Mouse (Mus musculus) forebrain, embryonic 11.5 days (tissue): ENCODE measurements around the gene Ankib1. TPM values are rescaled to one million over a fixed set of nuclear protein-coding genes. Genes with fewer than 3 reads are reported as not detected.

Experiments used
- ATAC-seq: fragments of 200-750 bp; cut with Nextera tagmentation; replicated peaks from 2 replicates; pipeline ENCODE4 v1.8.0; 2017; ENCODE audit warnings: moderate TSS enrichment; ENCODE audit not compliant: low FRiP score
- DNase-seq: peaks from one replicate; pipeline ENCODE4 v3.0.0-alpha.2; 2017; ENCODE audit warnings: low spot score
- H3K27ac ChIP-seq: fragments of 300-500 bp; sonication (generic); 2 replicates; pipeline ENCODE4 v1.5.1; 2014; ENCODE audit warnings: low read depth, low read length
- H3K27me3 ChIP-seq: fragments of 300-500 bp; sonication (generic); 2 replicates; pipeline ENCODE4 v1.6.1; 2014; ENCODE audit warnings: mild to moderate bottlenecking, low read length, mixed read lengths; ENCODE audit not compliant: control insufficient read depth, insufficient read depth
- H3K36me3 ChIP-seq: fragments of 300-500 bp; sonication (generic); 2 replicates; pipeline ENCODE4 v1.6.1; 2014; ENCODE audit warnings: mild to moderate bottlenecking, low read length, moderate library complexity, mixed read lengths; ENCODE audit not compliant: control insufficient read depth, insufficient read depth
- H3K4me1 ChIP-seq: fragments of 300-500 bp; sonication (generic); replicated peaks from 2 replicates; pipeline ENCODE4 v1.6.1; 2014; ENCODE audit warnings: low read length, mixed read lengths; ENCODE audit not compliant: control insufficient read depth, insufficient read depth
- H3K4me2 ChIP-seq: fragments of 300-500 bp; sonication (generic); 2 replicates; pipeline ENCODE4 v1.6.1; 2014; ENCODE audit warnings: low read depth, mild to moderate bottlenecking, low read length, moderate library complexity, mixed read lengths; ENCODE audit not compliant: severe bottlenecking
- H3K4me3 ChIP-seq: fragments of 300-500 bp; sonication (generic); 2 replicates; pipeline ENCODE4 v1.5.1; 2014; ENCODE audit warnings: low read depth, low read length
- H3K9ac ChIP-seq: fragments of 300-500 bp; sonication (generic); 2 replicates; pipeline ENCODE4 v1.6.1; 2014; ENCODE audit warnings: low read length
- H3K9me3 ChIP-seq: fragments of 300-500 bp; sonication (generic); 2 replicates; pipeline ENCODE4 v1.6.1; 2016; ENCODE audit warnings: low read length, mixed read lengths; ENCODE audit not compliant: control insufficient read depth
- whole genome bisulfite sequencing: fragments of 180-500 bp; shearing (Covaris S2); extraction: QIAGEN DNeasy Blood & Tissue Kit; methylation state at CpG from one replicate; pipeline ENCODE4 v1.1.7; 2014; 5-methylcytosine and 5-hydroxymethylcytosine counted together
- polyA plus RNA-seq: library from polyadenylated mRNA; unstranded; fragments of >200 nt; fragmentation: Nextera tagmentation; extraction: Ambion mirVana; gene quantifications from 2 replicates; pipeline ENCODE4 v1.2.1, GENCODE M21; 2014

Gene Ankib1
- polyA plus RNA-seq, 1 experiment from 2014 or later = 17.0 TPM

GRCm38 (mm10) chr5:3702180-3702579, 100.5 kb downstream of the Ankib1 start:
- Histone ChIP-seq H3K4me1 (no peaks in the 10 kb centered on the region), H3K4me2 (no peak overlapping the region), H3K27ac (no peak overlapping the region), H3K27me3 (no peaks in the 10 kb centered on the region), H3K9ac (no peak overlapping the region), H3K9me3 (no peaks in the 10 kb centered on the region), H3K36me3 (no peaks in the 10 kb centered on the region; the same call in 1 of the 2 replicates), H3K4me3 (no peak overlapping the region)
- ATAC-seq (no peak), DNase-seq (no peak)
- 87% methylated on average over 4 of the region's 4 CpGs for WGBS

- Histone ChIP-seq H3K9me3 (no peaks in the 10 kb centered on the region), H3K4me2 (no peak overlapping the region), H3K27ac (no peak overlapping the region), H3K4me3 (no peak overlapping the region), H3K4me1 (no peaks in the 10 kb centered on the region), H3K27me3 (no peaks in the 10 kb centered on the region), H3K36me3 (no peaks in the 10 kb centered on the region; the same call in 1 of the 2 replicates), H3K9ac (no peak overlapping the region)
- no peak for DNase-seq
- ATAC-seq = no peak
- 91% methylated on average over 5 of the region's 5 CpGs for WGBS
Measured at GRCm38 (mm10) chr5:3700025-3700424, 102.7 kb downstream of the Ankib1 start.

GRCm38 (mm10) chr5:3696031-3696430, 106.7 kb downstream of the Ankib1 start:
- Histone ChIP-seq H3K4me3 (no peak overlapping the region), H3K36me3 (peaks cover 6% of the 10 kb centered on the region; the same call in 1 of the 2 replicates)
- no peak for ATAC-seq

GRCm38 (mm10) chr5:3695191-3695590, 107.5 kb downstream of the Ankib1 start:
- Histone ChIP-seq H3K27me3 (no peaks in the 10 kb centered on the region), H3K4me1 (no peaks in the 10 kb centered on the region), H3K4me2 (no peak overlapping the region), H3K36me3 (peaks cover 6% of the 10 kb centered on the region; the same call in 1 of the 2 replicates), H3K9me3 (no peaks in the 10 kb centered on the region), H3K9ac (no peak overlapping the region), H3K27ac (no peak overlapping the region), H3K4me3 (no peak overlapping the region)
- ATAC-seq (no peak), DNase-seq (no peak)
- WGBS = 90% methylated on average over 4 of the region's 4 CpGs

More at GRCm38 (mm10) chr5:3696031-3696430, 106.7 kb downstream of the Ankib1 start:
- Histone ChIP-seq H3K27ac (no peak overlapping the region), H3K4me1 (no peaks in the 10 kb centered on the region), H3K9ac (no peak overlapping the region), H3K9me3 (no peaks in the 10 kb centered on the region), H3K4me2 (no peak overlapping the region), H3K27me3 (no peaks in the 10 kb centered on the region)
- WGBS = 66% methylated on average over 3 of the region's 3 CpGs
- DNase-seq = no peak

- Histone ChIP-seq H3K27me3 (no peaks in the 10 kb centered on the region), H3K4me1 (no peaks in the 10 kb centered on the region), H3K36me3 (peaks cover 6% of the 10 kb centered on the region; the same call in 1 of the 2 replicates), H3K27ac (no peak overlapping the region), H3K9ac (no peak overlapping the region), H3K4me2 (no peak overlapping the region), H3K4me3 (no peak overlapping the region), H3K9me3 (no peaks in the 10 kb centered on the region)
- DNase-seq = no peak
- 97% methylated on average over 9 of the region's 9 CpGs for WGBS
- no peak for ATAC-seq
Measured at GRCm38 (mm10) chr5:3692956-3693355, 109.8 kb downstream of the Ankib1 start.

GRCm38 (mm10) chr5:3691283-3691682, 111.4 kb downstream of the Ankib1 start:
- DNase-seq = no peak
- Histone ChIP-seq H3K4me1 (no peaks in the 10 kb centered on the region), H3K9ac (no peak overlapping the region), H3K36me3 (peaks cover 6% of the 10 kb centered on the region; the same call in 1 of the 2 replicates), H3K27me3 (no peaks in the 10 kb centered on the region), H3K4me2 (no peak overlapping the region), H3K9me3 (no peaks in the 10 kb centered on the region), H3K27ac (no peak overlapping the region), H3K4me3 (no peak overlapping the region)
- ATAC-seq = no peak
- 95% methylated on average over 3 of the region's 3 CpGs for WGBS

- H3K4me1 ChIP-seq = no peaks in the 10 kb centered on the region
- WGBS = 96% methylated on average over 8 of the region's 8 CpGs
- H3K4me2 ChIP-seq = no peak overlapping the region
- DNase-seq = no peak
- no peaks in the 10 kb centered on the region for H3K9me3 ChIP-seq
- no peak overlapping the region for H3K4me3 ChIP-seq
- H3K36me3 ChIP-seq = peaks cover 6% of the 10 kb centered on the region; the same call in 1 of the 2 replicates
- no peaks in the 10 kb centered on the region for H3K27me3 ChIP-seq
- ATAC-seq = no peak
- H3K9ac ChIP-seq = no peak overlapping the region
- H3K27ac ChIP-seq = no peak overlapping the region
Measured at GRCm38 (mm10) chr5:3688298-3688697, 114.4 kb downstream of the Ankib1 start.

GRCm38 (mm10) chr5:3669938-3670554, 132.7 kb downstream of the Ankib1 start:
- DNase-seq = no peak
- no peak for ATAC-seq
- H3K27me3 ChIP-seq = no peaks in the 10 kb centered on the region
- H3K4me3 ChIP-seq = no peak overlapping the region
- WGBS = 87% methylated on average over 6 of the region's 6 CpGs
- H3K9me3 ChIP-seq = no peaks in the 10 kb centered on the region
- no peaks in the 10 kb centered on the region for H3K4me1 ChIP-seq
- no peaks in the 10 kb centered on the region for H3K36me3 ChIP-seq
- no peak overlapping the region for H3K9ac ChIP-seq
- no peak overlapping the region for H3K27ac ChIP-seq
- H3K4me2 ChIP-seq = no peak overlapping the region

GRCm38 (mm10) chr5:3666585-3666984, 136.1 kb downstream of the Ankib1 start:
- ATAC-seq (no peak), DNase-seq (no peak)
- no peak overlapping the region for H3K4me3 ChIP-seq
- no peaks in the 10 kb centered on the region for H3K9me3 ChIP-seq
- H3K9ac ChIP-seq = no peak overlapping the region
- no peaks in the 10 kb centered on the region for H3K27me3 ChIP-seq
- H3K36me3 ChIP-seq = no peaks in the 10 kb centered on the region
- H3K27ac ChIP-seq = no peak overlapping the region
- no peak overlapping the region for H3K4me2 ChIP-seq
- no peaks in the 10 kb centered on the region for H3K4me1 ChIP-seq
- WGBS = 90% methylated on average over 12 of the region's 12 CpGs
